Mouse (Mus musculus) stomach, postnatal 0 days (tissue): ENCODE results near the gene Gm10778. TPM values are rescaled to one million over a fixed set of nuclear protein-coding genes. Genes with fewer than 3 reads are reported as not detected.
A peak's percentile ranks its signal among the peaks of the same experiment; 100 is the strongest.

Source experiments
- ATAC-seq: fragments of 200-750 bp; cut with Nextera tagmentation; 2 replicates; pipeline ENCODE4 v1.8.0; 2017; ENCODE audit not compliant: low FRiP score, low TSS enrichment
- DNase-seq: peaks from one replicate; pipeline ENCODE4 v3.0.0-alpha.2; 2016; ENCODE audit warnings: low spot score
- H3K27ac ChIP-seq: fragments of 300-500 bp; sonication (generic); replicated peaks from 2 replicates; pipeline ENCODE4 v1.5.1; 2014; ENCODE audit warnings: mild to moderate bottlenecking, control low read depth
- H3K27me3 ChIP-seq: fragments of 300-500 bp; sonication (generic); 2 replicates; pipeline ENCODE4 v1.6.1; 2014; ENCODE audit warnings: low read length; ENCODE audit not compliant: control insufficient read depth, insufficient read depth
- H3K36me3 ChIP-seq: fragments of 300-500 bp; sonication (generic); 2 replicates; pipeline ENCODE4 v1.6.1; 2014; ENCODE audit warnings: low read length, mixed read lengths; ENCODE audit not compliant: control insufficient read depth, insufficient read depth
- H3K4me1 ChIP-seq: fragments of 300-500 bp; sonication (generic); replicated peaks from 2 replicates; pipeline ENCODE4 v1.6.1; 2014; ENCODE audit warnings: antibody characterized with exemption; ENCODE audit not compliant: control insufficient read depth, insufficient read depth
- H3K4me2 ChIP-seq: fragments of 300-500 bp; sonication (generic); replicated peaks from 2 replicates; pipeline ENCODE4 v1.6.1; 2014; ENCODE audit warnings: low read depth, mild to moderate bottlenecking, control low read depth, moderate library complexity
- H3K4me3 ChIP-seq: fragments of 300-500 bp; sonication (generic); 2 replicates; pipeline ENCODE4 v1.5.1; 2014; ENCODE audit warnings: low read depth, low read length, control low read depth
- H3K9ac ChIP-seq: fragments of 300-500 bp; sonication (generic); 2 replicates; pipeline ENCODE4 v1.6.1; 2014; ENCODE audit warnings: mild to moderate bottlenecking, low read length, control low read depth, mixed read lengths
- H3K9me3 ChIP-seq: fragments of 300-500 bp; sonication (generic); 2 replicates; pipeline ENCODE4 v1.6.1; 2016; ENCODE audit warnings: low read length; ENCODE audit not compliant: control insufficient read depth
- CTCF ChIP-seq: IDR thresholded peaks from 2 replicates; pipeline ENCODE4 v1.5.1; 2016; ENCODE audit warnings: antibody characterized with exemption, low read depth, mild to moderate bottlenecking, moderate library complexity
- EP300 ChIP-seq: optimal IDR thresholded peaks from 2 replicates; pipeline ENCODE3; 2016; ENCODE audit warnings: antibody characterized with exemption
- WGBS: fragments of 180-500 bp; shearing (Covaris S2); extraction: QIAGEN DNeasy Blood & Tissue Kit; methylation state at CpG from one replicate; pipeline ENCODE4 v1.1.7; 2014; 5-methylcytosine and 5-hydroxymethylcytosine counted together
- polyA plus RNA-seq: library from polyadenylated mRNA; unstranded; fragments of >200 nt; fragmentation: Nextera tagmentation; extraction: Ambion mirVana; gene quantifications from 2 replicates; pipeline ENCODE4 v1.2.1, GENCODE M21; 2015

Gm10778 gene
- polyA plus RNA-seq, 1 experiment from 2014 or later, result 2.4 TPM

- Histone ChIP-seq H3K27me3 (no peaks in the 10 kb centered on the region), H3K4me1 (peaks cover 5% of the 10 kb centered on the region; the same call in 1 of the 2 replicates), H3K9ac (no peak overlapping the region), H3K36me3 (no peaks in the 10 kb centered on the region), H3K27ac (no peak overlapping the region), H3K9me3 (no peaks in the 10 kb centered on the region), H3K4me2 (no peak overlapping the region), H3K4me3 (no peak overlapping the region)
- 93% methylated on average over 1 of the region's 1 CpGs for WGBS
- ATAC-seq, result no peak
- DNase-seq, result no peak
- no peak for TF ChIP-seq EP300
- peak; percentile 45 for TF ChIP-seq CTCF
Measured at GRCm38 (mm10) chr10:81608308-81608707, 40.6 kb upstream of the Gm10778 start.

GRCm38 (mm10) chr10:81612779-81613178 is 36.1 kb upstream of the Gm10778 start:
- H3K36me3 ChIP-seq, result no peaks in the 10 kb centered on the region
- DNase-seq (no peak), ATAC-seq (no peak; the same call in 1 of the 2 replicates)
- no peak overlapping the region for H3K27ac ChIP-seq
- H3K4me2 ChIP-seq, result no peak overlapping the region
- no peaks in the 10 kb centered on the region for H3K27me3 ChIP-seq
- no peaks in the 10 kb centered on the region for H3K4me1 ChIP-seq
- WGBS, result 57% methylated on average over 3 of the region's 3 CpGs
- H3K4me3 ChIP-seq, result no peak overlapping the region
- H3K9me3 ChIP-seq, result no peaks in the 10 kb centered on the region
- no peak overlapping the region for H3K9ac ChIP-seq
- TF ChIP-seq EP300 (no peak), CTCF (no peak)

- Histone ChIP-seq H3K27ac (no peak overlapping the region), H3K36me3 (no peaks in the 10 kb centered on the region), H3K4me2 (no peak overlapping the region), H3K4me1 (no peaks in the 10 kb centered on the region), H3K9ac (no peak overlapping the region), H3K27me3 (no peaks in the 10 kb centered on the region), H3K9me3 (no peaks in the 10 kb centered on the region), H3K4me3 (no peak overlapping the region)
- WGBS, result 53% methylated on average over 6 of the region's 6 CpGs
- TF ChIP-seq EP300 (no peak), CTCF (no peak)
- ATAC-seq, result no peak
- no peak for DNase-seq
Measured at GRCm38 (mm10) chr10:81615486-81615885, 33.4 kb upstream of the Gm10778 start.

GRCm38 (mm10) chr10:81619976-81620375 is 28.9 kb upstream of the Gm10778 start:
- Histone ChIP-seq H3K36me3 (peaks cover 8% of the 10 kb centered on the region), H3K27me3 (no peaks in the 10 kb centered on the region), H3K9ac (no peak overlapping the region), H3K27ac (no peak overlapping the region), H3K4me1 (no peaks in the 10 kb centered on the region), H3K4me3 (no peak overlapping the region), H3K4me2 (no peak overlapping the region), H3K9me3 (no peaks in the 10 kb centered on the region)
- WGBS, result 74% methylated on average over 5 of the region's 5 CpGs
- TF ChIP-seq CTCF, result no peak
- TF ChIP-seq EP300, result no peak
- no peak for ATAC-seq
- no peak for DNase-seq

GRCm38 (mm10) chr10:81620786-81621185 is 28.1 kb upstream of the Gm10778 start:
- no peak overlapping the region for H3K9ac ChIP-seq
- no peaks in the 10 kb centered on the region for H3K9me3 ChIP-seq
- WGBS, result 53% methylated on average over 9 of the region's 9 CpGs
- H3K4me2 ChIP-seq, result no peak overlapping the region
- peaks cover 8% of the 10 kb centered on the region for H3K36me3 ChIP-seq
- H3K4me3 ChIP-seq, result no peak overlapping the region
- TF ChIP-seq CTCF (no peak), EP300 (no peak)
- H3K4me1 ChIP-seq, result no peaks in the 10 kb centered on the region
- H3K27me3 ChIP-seq, result no peaks in the 10 kb centered on the region
- DNase-seq, result no peak
- H3K27ac ChIP-seq, result no peak overlapping the region
- ATAC-seq, result no peak

GRCm38 (mm10) chr10:81623441-81623840 is 25.4 kb upstream of the Gm10778 start:
- Histone ChIP-seq H3K27ac (no peak overlapping the region), H3K9ac (no peak overlapping the region), H3K36me3 (peaks cover 8% of the 10 kb centered on the region), H3K9me3 (no peaks in the 10 kb centered on the region), H3K27me3 (no peaks in the 10 kb centered on the region), H3K4me3 (no peak overlapping the region), H3K4me1 (peaks cover 6% of the 10 kb centered on the region), H3K4me2 (no peak overlapping the region)
- DNase-seq (peak; percentile 49), ATAC-seq (no peak)
- no peak for TF ChIP-seq EP300
- TF ChIP-seq CTCF, result no peak
- WGBS, result 57% methylated on average over 8 of the region's 8 CpGs
